ENCODE assay signal across 8 mouse cellular contexts in the genomic region with DNA sequence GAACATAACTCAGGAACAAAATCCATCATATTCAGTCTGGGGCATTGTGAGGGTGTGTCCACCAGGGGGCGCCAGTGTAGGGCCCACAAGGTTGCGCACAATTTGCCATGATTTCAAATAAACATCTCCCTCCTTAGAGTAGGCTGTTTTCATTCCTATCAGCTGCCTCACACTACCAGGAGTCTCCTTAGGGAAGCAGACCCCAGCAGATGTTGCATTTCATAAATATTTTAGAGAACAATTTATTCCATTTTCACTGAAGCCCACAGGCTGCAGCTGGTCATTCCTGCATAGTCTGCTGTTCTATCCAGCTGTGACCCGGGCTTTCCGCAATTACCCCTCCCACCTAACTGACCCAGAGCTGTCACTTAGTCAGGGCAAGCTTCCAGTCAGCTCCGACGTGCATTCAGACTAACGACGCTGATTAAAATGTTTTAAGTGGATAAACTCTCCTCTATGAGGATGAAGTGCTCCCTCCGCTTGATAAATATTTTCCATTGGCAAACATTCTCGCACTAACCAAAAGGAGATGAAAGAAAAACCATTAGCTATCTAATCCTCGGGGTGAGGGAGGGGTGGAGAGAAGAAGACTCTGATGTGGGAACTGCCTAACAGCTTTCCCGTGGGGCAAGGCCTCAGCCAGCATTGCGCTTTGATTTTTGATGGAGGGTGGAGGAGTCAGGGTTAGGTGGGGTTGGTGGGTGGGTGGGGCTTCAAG.
A peak's percentile ranks its signal among the peaks of the same experiment; 100 is the strongest.
DNase-seq lines count a peak whose midpoint lies in the region; ATAC-seq and TF ChIP-seq lines count a peak whose summit lies in the region.

No protein-coding gene starts in this region.

- in situ Hi-C loops in ES-E14 (cut with MboI; ENCODE audit: low sequenced_read_pairs in 2 of 2, unreplicated experiment in 2 of 2): no loop called here

- no peak overlapping the region for H3K4me3 ChIP-seq in ES-E14 (ENCODE audit: insufficient read depth in 1 of 2, low read depth in 1 of 2, low read length in 2 of 2, poor library complexity in 1 of 2, severe bottlenecking in 1 of 2)
- H3K4me3 ChIP-seq in limb, embryonic 11.5 days (ENCODE audit: low read depth, low read length): no peak overlapping the region
- H3K4me3 ChIP-seq in neural tube, embryonic 11.5 days (ENCODE audit: low read depth, low read length): no peak overlapping the region

- H3K27me3 ChIP-seq in limb, embryonic 11.5 days (ENCODE audit: control insufficient read depth, insufficient read depth, low read length): no peaks in the 10 kb centered on the region
- H3K27me3 ChIP-seq in neural tube, embryonic 11.5 days (ENCODE audit: control insufficient read depth, insufficient read depth, low read length): no peaks in the 10 kb centered on the region

- DNase-seq in heart, adult 18-20 months: peak; percentile 36 to 59
- no peak for DNase-seq in heart, postnatal 25 days (ENCODE audit: low spot score)
- peak; percentile 30 for DNase-seq in ES-E14 (ENCODE audit: low read depth, low spot score)
- peak; percentile 15 for DNase-seq in embryo, embryonic 9.5 days (ENCODE audit: extremely low spot score)
- DNase-seq in heart, postnatal 4 days: peak; percentile 68
- DNase-seq in limb, embryonic 11.5 days (ENCODE audit: low spot score): peak; percentile 55
- DNase-seq in neural tube, embryonic 11.5 days (ENCODE audit: low spot score): peak; percentile 39

- H3K9ac ChIP-seq in ES-E14 (ENCODE audit: insufficient read depth, low read depth, low read length, poor library complexity, severe bottlenecking): no peak overlapping the region
- H3K9ac ChIP-seq in limb, embryonic 11.5 days (ENCODE audit: low read length): no peak overlapping the region
- H3K9ac ChIP-seq in neural tube, embryonic 11.5 days (ENCODE audit: low read length): 0 out of 2 replicates have a peak overlapping the region, but pooled peaks have one; percentile 0

- 17% methylated on average over 13 of the region's 13 CpGs for WGBS in limb, embryonic 11.5 days
- WGBS in neural tube, embryonic 11.5 days: 27% methylated on average over 13 of the region's 13 CpGs

- H3K36me3 ChIP-seq in ES-E14 (ENCODE audit: control insufficient read depth, insufficient read depth, low read length, poor library complexity, severe bottlenecking): 0 out of 2 replicates have a peak, but pooled peaks cover 2% of the 10 kb centered on the region
- no peaks in the 10 kb centered on the region for H3K36me3 ChIP-seq in limb, embryonic 11.5 days (ENCODE audit: control insufficient read depth, insufficient read depth, low read length)
- no peaks in the 10 kb centered on the region for H3K36me3 ChIP-seq in neural tube, embryonic 11.5 days (ENCODE audit: control insufficient read depth, insufficient read depth, low read length)

- H3K9me3 ChIP-seq in ES-E14 (ENCODE audit: control insufficient read depth, insufficient read depth, low read depth, low read length): peaks cover 9% of the 10 kb centered on the region; the same call in 1 of the 2 replicates
- H3K9me3 ChIP-seq in limb, embryonic 11.5 days (ENCODE audit: control insufficient read depth, low read length): 0 out of 2 replicates have a peak, but pooled peaks cover under 1% of the 10 kb centered on the region
- no peaks in the 10 kb centered on the region; the same call in 1 of the 2 replicates for H3K9me3 ChIP-seq in neural tube, embryonic 11.5 days (ENCODE audit: control insufficient read depth, low read length)

- no peak overlapping the region for H3K4me2 ChIP-seq in limb, embryonic 11.5 days (ENCODE audit: low read depth, severe bottlenecking)
- H3K4me2 ChIP-seq in neural tube, embryonic 11.5 days (ENCODE audit: low read depth): no peak overlapping the region

- no peak overlapping the region for H3K27ac ChIP-seq in ES-E14 (ENCODE audit: insufficient read depth, low read depth, low read length, poor library complexity, severe bottlenecking)
- no peak overlapping the region for H3K27ac ChIP-seq in limb, embryonic 11.5 days (replicated peaks; ENCODE audit: low read depth, low read length)
- H3K27ac ChIP-seq in neural tube, embryonic 11.5 days (ENCODE audit: low read depth, low read length): no peak overlapping the region

- H3K4me1 ChIP-seq in ES-E14 (ENCODE audit: control insufficient read depth in 2 of 2, insufficient read depth in 2 of 2, low read length in 2 of 2, poor library complexity in 1 of 2): peaks cover 0 to 2% of the 10 kb centered on the region in 2 experiments; a peak in 2 of 4 replicates
- no peaks in the 10 kb centered on the region for H3K4me1 ChIP-seq in limb, embryonic 11.5 days (ENCODE audit: control insufficient read depth, insufficient read depth, low read length)
- H3K4me1 ChIP-seq in neural tube, embryonic 11.5 days (ENCODE audit: control insufficient read depth, insufficient read depth, low read length): no peaks in the 10 kb centered on the region

- ATAC-seq in limb, embryonic 11.5 days (ENCODE audit: insufficient number of reproducible peaks, low FRiP score, low TSS enrichment, low read depth): no peak
- ATAC-seq in neural tube, embryonic 11.5 days (ENCODE audit: insufficient read depth, low FRiP score, low TSS enrichment): peak; percentile 38; the same call in 1 of the 2 replicates
- ATAC-seq in activated CD4-positive, CD25-positive, alpha-beta regulatory T cell, adult 4 months: no peak

- intact Hi-C loops in heart, postnatal 25 days (cut with DNase I): loop anchor here (1.0 kb wide), 1 partner anchor 59 kb away; no protein-coding TSS in a partner anchor

TF ChIP-seq in ES-E14, 5 proteins besides CTCF, POLR2A, EP300 and RAD21:
- TF ChIP-seq CHD2 (IDR thresholded peaks at IDR 0.05; ENCODE audit: low read depth, low read length) (no peak), ZC3H11A (IDR thresholded peaks at IDR 0.05; ENCODE audit: borderline replicate concordance, low read depth, low read length) (no peak), HCFC1 (IDR thresholded peaks at IDR 0.05; ENCODE audit: borderline replicate concordance, insufficient read depth, low read length) (no peak), ZNF384 (IDR thresholded peaks at IDR 0.05; ENCODE audit: low read depth, low read length) (no peak), MAFK (IDR thresholded peaks at IDR 0.05; ENCODE audit: insufficient read depth, low read depth, low read length) (no peak)
